Mouse (Mus musculus) olfactory bulb, adult 2 months (tissue): ENCODE data around the gene Tagap1.
"Not testable (repeated sequence)": the region's sequence is repeated elsewhere in the genome, so short reads cannot be mapped to it uniquely, and the experiment has no call there.

Experiments used
- CTCF ChIP-seq: fragments of 200-500 bp; IDR thresholded peaks from 2 replicates; pipeline ENCODE4 v1.5.1; 2012; ENCODE audit warnings: low read depth, mild to moderate bottlenecking, low read length, moderate library complexity; ENCODE audit not compliant: insufficient read depth
- POLR2A ChIP-seq: fragments of 200-500 bp; IDR thresholded peaks from 2 replicates; pipeline ENCODE4 v1.6.1; 2012; ENCODE audit warnings: mild to moderate bottlenecking, low read depth, low read length, moderate library complexity; ENCODE audit not compliant: insufficient read depth

DNA sequence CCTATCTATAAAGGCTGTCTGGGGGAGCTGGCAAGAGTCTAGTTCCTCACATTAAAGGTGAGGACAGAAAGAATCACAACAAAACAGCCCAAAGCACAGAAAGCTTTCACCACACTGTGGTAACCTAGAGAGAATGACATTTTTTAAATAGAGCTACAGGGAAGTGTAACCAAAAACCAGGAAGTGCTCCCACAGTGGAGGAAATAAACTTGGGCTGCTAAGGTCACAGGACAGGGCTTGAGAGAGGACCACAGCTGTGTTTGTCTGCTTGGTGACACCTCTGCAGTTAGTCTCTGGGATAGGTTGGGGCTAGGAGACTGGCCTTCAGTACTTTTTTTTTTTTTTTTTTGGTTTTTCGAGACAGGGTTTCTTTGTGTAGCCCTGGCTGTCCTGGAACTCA is 6.7 kb upstream of the Tagap1 start:
- TF ChIP-seq CTCF, POLR2A: not testable (repeated sequence)
